Mouse (Mus musculus): ENCODE measurements around the gene F830045P16Rik. TPM values are rescaled to one million over a fixed set of nuclear protein-coding genes. Genes with fewer than 3 reads are reported as not detected.

The F830045P16Rik gene
- polyA plus RNA-seq, 1 experiment, result not detected

GRCm38 (mm10) chr2:129549537-129550135 lies 13.2 kb upstream of the F830045P16Rik start:
- H3K4me1 ChIP-seq (ENCODE audit: control insufficient read depth, insufficient read depth, low read length), result no peaks in the 10 kb centered on the region
- no peak overlapping the region for H3K4me3 ChIP-seq (ENCODE audit: low read depth, low read length)
- H3K36me3 ChIP-seq (ENCODE audit: control insufficient read depth, insufficient read depth, low read length, poor library complexity, severe bottlenecking), result no peaks in the 10 kb centered on the region
- H3K27ac ChIP-seq (ENCODE audit: insufficient read depth, low read length), result no peak overlapping the region
- no peaks in the 10 kb centered on the region for H3K27me3 ChIP-seq (ENCODE audit: control insufficient read depth, insufficient read depth, low read length, poor library complexity, severe bottlenecking)
- no peaks in the 10 kb centered on the region for H3K9me3 ChIP-seq (replicated peaks; ENCODE audit: control insufficient read depth, insufficient read depth, low read length, poor library complexity, severe bottlenecking)
- no peak overlapping the region for H3K9ac ChIP-seq (ENCODE audit: low read depth, poor library complexity, severe bottlenecking)
- TF ChIP-seq CTCF (IDR thresholded peaks at IDR 0.05; ENCODE audit: low read depth, low read length) (no peak), EP300 (IDR thresholded peaks at IDR 0.05; ENCODE audit: insufficient read depth, low read depth, low read length) (no peak), POLR2A (IDR thresholded peaks at IDR 0.05; ENCODE audit: insufficient read depth, low read length) (no peak)

GRCm38 (mm10) chr2:129546772-129547171 lies 10.4 kb upstream of the F830045P16Rik start:
- H3K36me3 ChIP-seq (ENCODE audit: control insufficient read depth, insufficient read depth, low read length, poor library complexity, severe bottlenecking), result no peaks in the 10 kb centered on the region
- H3K27me3 ChIP-seq (ENCODE audit: control insufficient read depth, insufficient read depth, low read length, poor library complexity, severe bottlenecking), result no peaks in the 10 kb centered on the region
- no peak for TF ChIP-seq CTCF (IDR thresholded peaks at IDR 0.05; ENCODE audit: low read depth, low read length)
- no peak for TF ChIP-seq POLR2A (IDR thresholded peaks at IDR 0.05; ENCODE audit: insufficient read depth, low read length)
- TF ChIP-seq EP300 (IDR thresholded peaks at IDR 0.05; ENCODE audit: insufficient read depth, low read depth, low read length), result no peak
- no peak overlapping the region for H3K4me3 ChIP-seq (ENCODE audit: low read depth, low read length)
- no peak overlapping the region for H3K9ac ChIP-seq (ENCODE audit: low read depth, poor library complexity, severe bottlenecking)
- no peak overlapping the region for H3K27ac ChIP-seq (ENCODE audit: insufficient read depth, low read length)
- no peaks in the 10 kb centered on the region for H3K9me3 ChIP-seq (replicated peaks; ENCODE audit: control insufficient read depth, insufficient read depth, low read length, poor library complexity, severe bottlenecking)
- H3K4me1 ChIP-seq (ENCODE audit: control insufficient read depth, insufficient read depth, low read length), result no peaks in the 10 kb centered on the region

DNA sequence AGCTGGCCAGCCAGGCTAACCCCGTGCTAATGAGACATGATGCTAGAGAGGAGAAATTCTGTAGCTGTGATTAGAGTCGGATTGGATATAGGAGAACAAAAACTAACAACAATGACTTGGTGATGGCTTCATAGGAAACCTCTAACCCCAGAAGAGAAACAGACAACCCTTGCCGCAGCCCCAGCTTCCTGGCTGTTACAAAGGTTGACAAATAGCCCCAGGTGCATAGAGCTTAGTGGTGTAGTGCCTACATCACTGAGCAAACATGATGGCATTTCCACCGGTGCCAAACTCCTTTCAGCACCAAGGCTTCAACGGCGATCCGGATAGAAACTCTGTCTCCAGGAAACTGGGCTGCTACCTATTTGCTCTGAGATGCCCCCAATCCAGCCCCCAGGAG lies 9.2 kb upstream of the F830045P16Rik start:
- Histone ChIP-seq H3K27ac (ENCODE audit: insufficient read depth, low read length) (no peak overlapping the region), H3K27me3 (ENCODE audit: control insufficient read depth, insufficient read depth, low read length, poor library complexity, severe bottlenecking) (no peaks in the 10 kb centered on the region), H3K4me3 (ENCODE audit: low read depth, low read length) (no peak overlapping the region), H3K36me3 (ENCODE audit: control insufficient read depth, insufficient read depth, low read length, poor library complexity, severe bottlenecking) (no peaks in the 10 kb centered on the region), H3K4me1 (ENCODE audit: control insufficient read depth, insufficient read depth, low read length) (no peaks in the 10 kb centered on the region), H3K9ac (ENCODE audit: low read depth, poor library complexity, severe bottlenecking) (no peak overlapping the region), H3K9me3 (replicated peaks; ENCODE audit: control insufficient read depth, insufficient read depth, low read length, poor library complexity, severe bottlenecking) (no peaks in the 10 kb centered on the region)
- TF ChIP-seq POLR2A (IDR thresholded peaks at IDR 0.05; ENCODE audit: insufficient read depth, low read length), result no peak
- TF ChIP-seq EP300 (IDR thresholded peaks at IDR 0.05; ENCODE audit: insufficient read depth, low read depth, low read length), result no peak
- TF ChIP-seq CTCF (IDR thresholded peaks at IDR 0.05; ENCODE audit: low read depth, low read length), result no peak

DNA sequence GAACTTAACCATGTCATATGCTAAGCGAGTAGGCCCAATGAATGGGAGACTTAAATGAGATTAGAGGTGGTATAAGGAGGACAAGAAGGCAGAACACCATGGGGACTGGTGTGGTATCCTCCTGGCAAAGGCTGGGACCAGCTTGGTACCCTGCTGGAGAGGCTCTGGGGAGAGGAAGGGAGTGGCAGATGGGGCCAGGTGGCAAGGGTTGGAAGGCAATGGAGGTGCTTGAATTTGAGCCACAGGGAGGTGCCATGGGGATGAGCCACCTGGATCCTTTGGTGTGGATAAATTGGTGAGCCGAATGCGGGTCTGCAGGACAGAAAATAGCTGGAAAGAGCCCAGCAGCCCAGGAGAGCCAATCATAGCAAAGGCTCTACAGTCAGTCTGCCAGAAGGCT lies 8.5 kb upstream of the F830045P16Rik start:
- Histone ChIP-seq H3K4me1 (ENCODE audit: control insufficient read depth, insufficient read depth, low read length) (no peaks in the 10 kb centered on the region), H3K9me3 (replicated peaks; ENCODE audit: control insufficient read depth, insufficient read depth, low read length, poor library complexity, severe bottlenecking) (no peaks in the 10 kb centered on the region), H3K27me3 (ENCODE audit: control insufficient read depth, insufficient read depth, low read length, poor library complexity, severe bottlenecking) (no peaks in the 10 kb centered on the region), H3K4me3 (ENCODE audit: low read depth, low read length) (no peak overlapping the region), H3K9ac (ENCODE audit: low read depth, poor library complexity, severe bottlenecking) (no peak overlapping the region), H3K36me3 (ENCODE audit: control insufficient read depth, insufficient read depth, low read length, poor library complexity, severe bottlenecking) (no peaks in the 10 kb centered on the region), H3K27ac (ENCODE audit: insufficient read depth, low read length) (no peak overlapping the region)
- TF ChIP-seq POLR2A (IDR thresholded peaks at IDR 0.05; ENCODE audit: insufficient read depth, low read length) (no peak), CTCF (IDR thresholded peaks at IDR 0.05; ENCODE audit: low read depth, low read length) (no peak), EP300 (IDR thresholded peaks at IDR 0.05; ENCODE audit: insufficient read depth, low read depth, low read length) (no peak)

DNA sequence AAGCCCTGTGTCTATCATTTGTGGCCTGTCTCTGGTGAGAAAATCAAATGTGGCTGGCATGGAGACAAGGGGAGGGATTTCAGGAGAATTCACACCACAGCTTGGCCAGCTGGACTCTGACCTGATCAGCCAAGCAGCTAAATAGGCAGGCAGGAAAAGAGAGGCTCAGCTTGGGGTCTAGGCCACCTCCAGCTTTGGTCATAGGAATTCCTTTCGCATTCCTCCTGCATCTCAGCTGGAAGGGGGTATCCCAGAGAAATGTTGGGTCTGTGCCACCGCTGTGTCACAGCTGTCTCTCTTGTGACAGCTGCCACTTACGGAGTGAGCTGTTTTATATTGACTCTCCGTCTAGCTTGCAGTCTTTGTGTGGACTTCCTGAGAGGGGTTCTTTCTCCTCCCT lies 8.0 kb upstream of the F830045P16Rik start:
- Histone ChIP-seq H3K9ac (ENCODE audit: low read depth, poor library complexity, severe bottlenecking) (no peak overlapping the region), H3K27me3 (ENCODE audit: control insufficient read depth, insufficient read depth, low read length, poor library complexity, severe bottlenecking) (no peaks in the 10 kb centered on the region), H3K36me3 (ENCODE audit: control insufficient read depth, insufficient read depth, low read length, poor library complexity, severe bottlenecking) (no peaks in the 10 kb centered on the region), H3K27ac (ENCODE audit: insufficient read depth, low read length) (no peak overlapping the region), H3K9me3 (replicated peaks; ENCODE audit: control insufficient read depth, insufficient read depth, low read length, poor library complexity, severe bottlenecking) (no peaks in the 10 kb centered on the region), H3K4me1 (ENCODE audit: control insufficient read depth, insufficient read depth, low read length) (no peaks in the 10 kb centered on the region), H3K4me3 (ENCODE audit: low read depth, low read length) (no peak overlapping the region)
- TF ChIP-seq EP300 (IDR thresholded peaks at IDR 0.05; ENCODE audit: insufficient read depth, low read depth, low read length), result no peak

GRCm38 (mm10) chr2:129540036-129540435 lies 3.6 kb upstream of the F830045P16Rik start:
- H3K36me3 ChIP-seq (ENCODE audit: control insufficient read depth, insufficient read depth, low read length, poor library complexity, severe bottlenecking), result no peaks in the 10 kb centered on the region
- no peak for TF ChIP-seq EP300 (IDR thresholded peaks at IDR 0.05; ENCODE audit: insufficient read depth, low read depth, low read length)
- no peaks in the 10 kb centered on the region for H3K9me3 ChIP-seq (replicated peaks; ENCODE audit: control insufficient read depth, insufficient read depth, low read length, poor library complexity, severe bottlenecking)
- no peak overlapping the region for H3K4me3 ChIP-seq (ENCODE audit: low read depth, low read length)
- H3K27ac ChIP-seq (ENCODE audit: insufficient read depth, low read length), result no peak overlapping the region
- H3K27me3 ChIP-seq (ENCODE audit: control insufficient read depth, insufficient read depth, low read length, poor library complexity, severe bottlenecking), result no peaks in the 10 kb centered on the region
- H3K9ac ChIP-seq (ENCODE audit: low read depth, poor library complexity, severe bottlenecking), result no peak overlapping the region
- no peaks in the 10 kb centered on the region for H3K4me1 ChIP-seq (ENCODE audit: control insufficient read depth, insufficient read depth, low read length)

Data from ES-Bruce4 (cell line).